Mouse (Mus musculus) heart, embryonic 13.5 days (tissue): ENCODE measurements around the gene Gas1. TPM values are rescaled to one million over a fixed set of nuclear protein-coding genes. Genes with fewer than 3 reads are reported as not detected.
A peak's percentile ranks its signal among the peaks of the same experiment; 100 is the strongest.

ENCODE experiments used
- ATAC-seq: fragments of 200-750 bp; cut with Nextera tagmentation; 2 replicates; pipeline ENCODE4 v1.8.0; 2017; ENCODE audit warnings: moderate TSS enrichment; ENCODE audit not compliant: insufficient number of reproducible peaks, low FRiP score, low TSS enrichment; ENCODE audit errors: extremely low read depth
- H3K27ac ChIP-seq: fragments of 300-500 bp; sonication (generic); replicated peaks from 2 replicates; pipeline ENCODE4 v1.5.1; 2015; ENCODE audit warnings: moderate library complexity, mild to moderate bottlenecking, inconsistent platforms
- H3K27me3 ChIP-seq: fragments of 300-500 bp; sonication (generic); replicated peaks from 2 replicates; pipeline ENCODE4 v1.6.1; 2015; ENCODE audit warnings: mild to moderate bottlenecking, inconsistent platforms
- H3K36me3 ChIP-seq: fragments of 300-500 bp; sonication (generic); 2 replicates; pipeline ENCODE4 v1.6.1; 2015; ENCODE audit warnings: mild to moderate bottlenecking, inconsistent platforms
- H3K4me1 ChIP-seq: fragments of 300-500 bp; sonication (generic); 2 replicates; pipeline ENCODE4 v1.6.1; 2015; ENCODE audit warnings: inconsistent platforms
- H3K4me2 ChIP-seq: fragments of 300-500 bp; sonication (generic); 2 replicates; pipeline ENCODE4 v1.6.1; 2015; ENCODE audit warnings: inconsistent platforms, mild to moderate bottlenecking, moderate library complexity
- H3K4me3 ChIP-seq: fragments of 300-500 bp; sonication (generic); 2 replicates; pipeline ENCODE4 v1.5.1; 2015; ENCODE audit warnings: moderate library complexity, mild to moderate bottlenecking, inconsistent platforms
- H3K9ac ChIP-seq: fragments of 300-500 bp; sonication (generic); 2 replicates; pipeline ENCODE4 v1.6.1; 2015; ENCODE audit warnings: inconsistent platforms, mild to moderate bottlenecking, moderate library complexity
- H3K9me3 ChIP-seq: fragments of 300-500 bp; sonication (generic); 2 replicates; pipeline ENCODE4 v1.6.1; 2016; ENCODE audit warnings: inconsistent platforms
- WGBS: fragments of 180-500 bp; shearing (Covaris S2); methylation state at CpG from one replicate; pipeline ENCODE4 v1.1.7; 2015; ENCODE audit warnings: mixed read lengths; 5-methylcytosine and 5-hydroxymethylcytosine counted together
- polyA plus RNA-seq: library from polyadenylated mRNA; unstranded; fragments of >200 nt; fragmentation: Nextera tagmentation; extraction: Ambion mirVana; gene quantifications from 2 replicates; pipeline ENCODE4 v1.2.1, GENCODE M21; 2015

The Gas1 gene
- polyA plus RNA-seq, 1 experiment from 2014 or later = 30.3 TPM

- no peak for ATAC-seq
- H3K36me3 ChIP-seq = no peaks in the 10 kb centered on the region
- H3K4me3 ChIP-seq = no peak overlapping the region
- no peak overlapping the region for H3K9ac ChIP-seq
- no peak overlapping the region for H3K27ac ChIP-seq
- H3K9me3 ChIP-seq = no peaks in the 10 kb centered on the region
- no peak overlapping the region for H3K4me2 ChIP-seq
- WGBS = 68% methylated on average over 3 of the region's 3 CpGs
- peaks cover 13% of the 10 kb centered on the region; the same call in 1 of the 2 replicates for H3K4me1 ChIP-seq
- H3K27me3 ChIP-seq = no peaks in the 10 kb centered on the region; the same call in 1 of the 2 replicates
Observed at GRCm38 (mm10) chr13:60146231-60146630, 30.9 kb downstream of the Gas1 start.

- H3K4me2 ChIP-seq = no peak overlapping the region
- H3K4me3 ChIP-seq = no peak overlapping the region
- no peaks in the 10 kb centered on the region for H3K9me3 ChIP-seq
- H3K4me1 ChIP-seq = no peaks in the 10 kb centered on the region
- no peaks in the 10 kb centered on the region for H3K27me3 ChIP-seq
- H3K9ac ChIP-seq = no peak overlapping the region
- no peaks in the 10 kb centered on the region for H3K36me3 ChIP-seq
- no peak for ATAC-seq
- WGBS = 87% methylated on average over 4 of the region's 4 CpGs
- no peak overlapping the region for H3K27ac ChIP-seq
Observed at GRCm38 (mm10) chr13:60136962-60137361, 40.2 kb downstream of the Gas1 start.

- Histone ChIP-seq H3K4me2 (no peak overlapping the region), H3K27me3 (no peaks in the 10 kb centered on the region), H3K36me3 (no peaks in the 10 kb centered on the region), H3K4me3 (no peak overlapping the region), H3K4me1 (no peaks in the 10 kb centered on the region), H3K9ac (no peak overlapping the region), H3K27ac (no peak overlapping the region), H3K9me3 (no peaks in the 10 kb centered on the region)
- no peak for ATAC-seq
- 84% methylated on average over 5 of the region's 5 CpGs for WGBS
Observed at GRCm38 (mm10) chr13:60134439-60134799, 42.7 kb downstream of the Gas1 start.

- H3K4me1 ChIP-seq = no peaks in the 10 kb centered on the region
- no peak overlapping the region for H3K4me3 ChIP-seq
- no peaks in the 10 kb centered on the region for H3K36me3 ChIP-seq
- no peaks in the 10 kb centered on the region for H3K9me3 ChIP-seq
- no peaks in the 10 kb centered on the region for H3K27me3 ChIP-seq
- H3K9ac ChIP-seq = no peak overlapping the region
- no peak for ATAC-seq
- 60% methylated on average over 10 of the region's 10 CpGs for WGBS
- no peak overlapping the region for H3K27ac ChIP-seq
- no peak overlapping the region for H3K4me2 ChIP-seq
Observed at GRCm38 (mm10) chr13:60133716-60134438, 43.3 kb downstream of the Gas1 start.

GRCm38 (mm10) chr13:60131771-60132170 lies 45.4 kb downstream of the Gas1 start:
- no peaks in the 10 kb centered on the region for H3K36me3 ChIP-seq
- H3K27ac ChIP-seq = no peak overlapping the region
- H3K9me3 ChIP-seq = no peaks in the 10 kb centered on the region
- WGBS = 53% methylated on average over 13 of the region's 13 CpGs
- H3K27me3 ChIP-seq = peaks cover 7% of the 10 kb centered on the region; the same call in 1 of the 2 replicates
- H3K9ac ChIP-seq = no peak overlapping the region
- H3K4me1 ChIP-seq = no peaks in the 10 kb centered on the region
- H3K4me3 ChIP-seq = no peak overlapping the region
- ATAC-seq = no peak
- no peak overlapping the region for H3K4me2 ChIP-seq

- Histone ChIP-seq H3K4me2 (no peak overlapping the region), H3K27ac (no peak overlapping the region), H3K36me3 (no peaks in the 10 kb centered on the region), H3K4me1 (peaks cover 10% of the 10 kb centered on the region), H3K9me3 (no peaks in the 10 kb centered on the region), H3K9ac (no peak overlapping the region), H3K4me3 (no peak overlapping the region), H3K27me3 (peaks cover 7% of the 10 kb centered on the region; the same call in 1 of the 2 replicates)
- no peak for ATAC-seq
- 65% methylated on average over 9 of the region's 9 CpGs for WGBS
Observed at GRCm38 (mm10) chr13:60129541-60129940, 47.6 kb downstream of the Gas1 start.

- H3K4me2 ChIP-seq = peak overlapping the region; percentile 27
Observed at GRCm38 (mm10) chr13:60126338-60126737, 50.8 kb downstream of the Gas1 start.

GRCm38 (mm10) chr13:60125501-60126305 lies 51.5 kb downstream of the Gas1 start:
- Histone ChIP-seq H3K4me1 (peaks cover 25% of the 10 kb centered on the region), H3K27ac (no peak overlapping the region), H3K4me3 (no peak overlapping the region), H3K4me2 (peak overlapping the region; percentile 27), H3K9ac (peak overlapping the region; percentile 25; the same call in 1 of the 2 replicates), H3K36me3 (no peaks in the 10 kb centered on the region), H3K9me3 (no peaks in the 10 kb centered on the region), H3K27me3 (peaks cover 7% of the 10 kb centered on the region; the same call in 1 of the 2 replicates)
- WGBS = 38% methylated on average over 13 of the region's 13 CpGs
- ATAC-seq = no peak

More at GRCm38 (mm10) chr13:60126338-60126737, 50.8 kb downstream of the Gas1 start:
- no peaks in the 10 kb centered on the region for H3K9me3 ChIP-seq
- H3K27ac ChIP-seq = no peak overlapping the region
- no peak overlapping the region for H3K4me3 ChIP-seq
- WGBS = 61% methylated on average over 19 of the region's 19 CpGs
- H3K27me3 ChIP-seq = peaks cover 7% of the 10 kb centered on the region; the same call in 1 of the 2 replicates
- no peak for ATAC-seq
- H3K4me1 ChIP-seq = peaks cover 25% of the 10 kb centered on the region
- H3K36me3 ChIP-seq = no peaks in the 10 kb centered on the region
- H3K9ac ChIP-seq = no peak overlapping the region

- Histone ChIP-seq H3K4me1 (peaks cover 25% of the 10 kb centered on the region), H3K27me3 (peaks cover 7% of the 10 kb centered on the region; the same call in 1 of the 2 replicates), H3K9ac (no peak overlapping the region), H3K9me3 (no peaks in the 10 kb centered on the region), H3K4me3 (no peak overlapping the region), H3K27ac (no peak overlapping the region), H3K4me2 (no peak overlapping the region), H3K36me3 (no peaks in the 10 kb centered on the region)
- 69% methylated on average over 3 of the region's 3 CpGs for WGBS
- ATAC-seq = no peak
Observed at GRCm38 (mm10) chr13:60125020-60125419, 52.1 kb downstream of the Gas1 start.

- no peak for ATAC-seq
- Histone ChIP-seq H3K9me3 (no peaks in the 10 kb centered on the region), H3K4me1 (peaks cover 25% of the 10 kb centered on the region), H3K36me3 (no peaks in the 10 kb centered on the region), H3K4me2 (no peak overlapping the region), H3K27me3 (peaks cover 7% of the 10 kb centered on the region; the same call in 1 of the 2 replicates), H3K9ac (no peak overlapping the region), H3K4me3 (no peak overlapping the region), H3K27ac (no peak overlapping the region)
- WGBS = 82% methylated on average over 7 of the region's 7 CpGs
Observed at GRCm38 (mm10) chr13:60124456-60124855, 52.7 kb downstream of the Gas1 start.
